Mouse (Mus musculus) liver, adult 2 months (tissue): ENCODE measurements around the gene Cox8c.

ENCODE experiments used
- CTCF ChIP-seq: fragments of 200-500 bp; IDR thresholded peaks from 2 replicates; pipeline ENCODE4 v1.5.1; 2011; ENCODE audit warnings: low read depth, low read length, control low read depth
- POLR2A ChIP-seq: fragments of 200-500 bp; IDR thresholded peaks from 2 replicates; pipeline ENCODE4 v1.6.1; 2011; ENCODE audit warnings: low read length, control low read depth; ENCODE audit not compliant: insufficient read depth; ENCODE audit errors: extremely low read depth

- TF ChIP-seq CTCF (no peak), POLR2A (no peak)
These were observed 49.8 kb downstream of the Cox8c start, which contains the start of gene Unc79 for GRCm38 (mm10) chr12:102948778-102949394.
